8 mouse cellular contexts compared by ENCODE assay signal in genomic region chr5:115908699-115909098, GRCm38 (mm10).
DNase-seq lines count a peak whose midpoint lies in the region; ATAC-seq and TF ChIP-seq lines count a peak whose summit lies in the region.

No protein-coding gene starts in this region.

- TF ChIP-seq POLR2A in cerebellum, adult 2 months (IDR thresholded peaks at IDR 0.05; ENCODE audit: borderline replicate concordance, insufficient read depth, low read length), result no peak
- TF ChIP-seq POLR2A in kidney, adult 2 months (IDR thresholded peaks at IDR 0.05; ENCODE audit: low read depth, low read length), result no peak

- H3K4me1 ChIP-seq in cerebellum, adult 2 months (ENCODE audit: control insufficient read depth, insufficient read depth, low read length), result peaks cover 3% of the 10 kb centered on the region; the same call in 1 of the 2 replicates
- no peaks in the 10 kb centered on the region for H3K4me1 ChIP-seq in kidney, adult 2 months (ENCODE audit: control insufficient read depth, insufficient read depth, low read length)
- peaks cover 46% of the 10 kb centered on the region for H3K4me1 ChIP-seq in hindbrain, embryonic 15.5 days (replicated peaks)
- H3K4me1 ChIP-seq in midbrain, postnatal 0 days (ENCODE audit: insufficient read depth, low read length), result no peaks in the 10 kb centered on the region; the same call in 1 of the 2 replicates

- WGBS in cerebellum, adult 2 months, result 4% methylated on average over 12 of the region's 12 CpGs
- WGBS in kidney, adult 2 months, result 68% methylated on average over 12 of the region's 12 CpGs
- 35% methylated on average over 12 of the region's 12 CpGs for WGBS in hindbrain, embryonic 15.5 days
- 20% methylated on average over 12 of the region's 12 CpGs for WGBS in midbrain, postnatal 0 days

- peak; percentile 32; the same call in 1 of the 2 replicates for ATAC-seq in hindbrain, embryonic 15.5 days (ENCODE audit: low FRiP score, low read depth)
- ATAC-seq in midbrain, postnatal 0 days (ENCODE audit: low FRiP score), result no peak

- peak overlapping the region; percentile 53 for H3K27ac ChIP-seq in cerebellum, adult 2 months (ENCODE audit: insufficient read depth, low read length)
- no peak overlapping the region for H3K27ac ChIP-seq in kidney, adult 2 months (ENCODE audit: insufficient read depth, low read depth, low read length)
- H3K27ac ChIP-seq in hindbrain, embryonic 15.5 days (replicated peaks), result peak overlapping the region; percentile 80
- H3K27ac ChIP-seq in midbrain, postnatal 0 days (ENCODE audit: low read depth, low read length), result peak overlapping the region; percentile 81

- H3K9me3 ChIP-seq in hindbrain, embryonic 15.5 days, result no peaks in the 10 kb centered on the region
- no peaks in the 10 kb centered on the region for H3K9me3 ChIP-seq in midbrain, postnatal 0 days (ENCODE audit: low read length)

- H3K36me3 ChIP-seq in kidney, adult 2 months (ENCODE audit: control insufficient read depth, insufficient read depth, low read length), result no peaks in the 10 kb centered on the region
- no peaks in the 10 kb centered on the region for H3K36me3 ChIP-seq in hindbrain, embryonic 15.5 days
- H3K36me3 ChIP-seq in midbrain, postnatal 0 days (ENCODE audit: insufficient read depth, low read length), result no peaks in the 10 kb centered on the region

- DNase-seq in cerebellum, adult 2 months, result peak; percentile 45 to 60
- no peak for DNase-seq in cerebellum, adult 11-12 months
- DNase-seq in kidney, postnatal 4 days, result peak; percentile 23 to 25
- no peak for DNase-seq in kidney, adult 2 months
- no peak for DNase-seq in midbrain, postnatal 0 days (ENCODE audit: low spot score)
- DNase-seq in adrenal gland, postnatal 4 days (ENCODE audit: low spot score in 2 of 2), result no peak
- DNase-seq in right cerebral cortex, postnatal 25 days, result no peak

- no peak for TF ChIP-seq CTCF in cerebellum, adult 2 months (IDR thresholded peaks at IDR 0.05; ENCODE audit: borderline replicate concordance, insufficient read depth, low read depth, low read length)
- TF ChIP-seq CTCF in kidney, adult 2 months (conservative IDR thresholded peaks at IDR 0.05; ENCODE audit: insufficient read depth, insufficient read length, low read depth, low read length), result no peak
- TF ChIP-seq CTCF in midbrain, postnatal 0 days (IDR thresholded peaks at IDR 0.05), result no peak

- H3K9ac ChIP-seq in hindbrain, embryonic 15.5 days, result peak overlapping the region; percentile 40
- peak overlapping the region; percentile 67 for H3K9ac ChIP-seq in midbrain, postnatal 0 days (replicated peaks; ENCODE audit: low read length, poor library complexity, severe bottlenecking)

- no peaks in the 10 kb centered on the region for H3K27me3 ChIP-seq in cerebellum, adult 2 months (ENCODE audit: control insufficient read depth, insufficient read depth, low read length)
- H3K27me3 ChIP-seq in kidney, adult 2 months (replicated peaks; ENCODE audit: control insufficient read depth, insufficient read depth, low read length), result no peaks in the 10 kb centered on the region
- H3K27me3 ChIP-seq in hindbrain, embryonic 15.5 days, result no peaks in the 10 kb centered on the region
- no peaks in the 10 kb centered on the region for H3K27me3 ChIP-seq in midbrain, postnatal 0 days (ENCODE audit: insufficient read depth, low read length)

- peak overlapping the region; percentile 68 for H3K4me2 ChIP-seq in hindbrain, embryonic 15.5 days
- H3K4me2 ChIP-seq in midbrain, postnatal 0 days (ENCODE audit: low read depth, low read length, poor library complexity, severe bottlenecking), result peak overlapping the region; percentile 77

- H3K4me3 ChIP-seq in cerebellum, adult 2 months (replicated peaks; ENCODE audit: insufficient read depth, low read depth, low read length), result peak overlapping the region; percentile 84
- H3K4me3 ChIP-seq in kidney, adult 2 months (ENCODE audit: insufficient read depth, low read depth, low read length), result no peak overlapping the region
- H3K4me3 ChIP-seq in hindbrain, embryonic 15.5 days, result peak overlapping the region; percentile 45
- H3K4me3 ChIP-seq in midbrain, postnatal 0 days (ENCODE audit: low read depth, low read length), result peak overlapping the region; percentile 57

Comparison
In these comparisons a context has a peak if more than half of its experiments do, and no peak if none do; other contexts are left out.
1. DNase-seq: peak in cerebellum, adult 2 months (2 of 2) and kidney, postnatal 4 days (2 of 2); none in cerebellum, adult 11-12 months (single experiment), kidney, adult 2 months (single experiment), midbrain, postnatal 0 days (single experiment), adrenal gland, postnatal 4 days (0 of 2) and right cerebral cortex, postnatal 25 days (single experiment).